Mouse (Mus musculus) layer of hippocampus, postnatal 36 days (tissue): Measurements from ENCODE around the gene Slc4a11. TPM values are rescaled to one million over a fixed set of nuclear protein-coding genes. Genes with fewer than 3 reads are reported as not detected.

Experiments used
- total RNA-seq, 2 experiments: library from RNA; stranded (reverse); gene quantifications; 2 replicates each; pipeline ENCODE4 v1.2.3; 2021

The Slc4a11 gene
- total RNA-seq, 2 experiments from 2014 or later: 0.56 to 0.85 TPM

Other genes starting within 250 kb of the Slc4a11 start
- gene Ptpra, start 247.2 kb downstream of the Slc4a11 start, total RNA-seq: 100 to 1,000 TPM; 318 to 339 TPM
- 10 to 100 TPM; 84.4 to 85.8 TPM for gene Mrps26, start 133.8 kb downstream of the Slc4a11 start, total RNA-seq
- gene Oxt, start 121.3 kb downstream of the Slc4a11 start, total RNA-seq: not detected
- gene Avp, start 115.0 kb downstream of the Slc4a11 start, total RNA-seq: 1 to 10 TPM in 1 of 2 experiments, under 1 TPM in 1; 0.73 to 1.8 TPM
- 10 to 100 TPM in 1 of 2 experiments, 1 to 10 TPM in 1; 8.2 to 10.2 TPM for gene Fastkd5, start 67.5 kb downstream of the Slc4a11 start, total RNA-seq
- gene Ubox5, start 67.5 kb downstream of the Slc4a11 start, total RNA-seq: 10 to 100 TPM in 1 of 2 experiments, 1 to 10 TPM in 1; 9.7 to 10.6 TPM
- 100 to 1,000 TPM; 172 to 184 TPM for gene Lzts3, start 54.7 kb downstream of the Slc4a11 start, total RNA-seq
- 10 to 100 TPM; 83.9 to 84.7 TPM for gene Ddrgk1, start 32.9 kb downstream of the Slc4a11 start, total RNA-seq
- 10 to 100 TPM; 34.1 to 39.2 TPM for gene Itpa, start 29.9 kb downstream of the Slc4a11 start, total RNA-seq
- gene 4930402H24Rik, start 208.9 kb upstream of the Slc4a11 start, total RNA-seq: 10 to 100 TPM; 80.1 to 90.1 TPM
- 100 to 1,000 TPM; 113 TPM for gene Atrn, start 209.0 kb upstream of the Slc4a11 start, total RNA-seq